Mouse (Mus musculus) spleen, postnatal 4 days (tissue): ENCODE measurements around the gene Fam78b.
A peak's percentile ranks its signal among the peaks of the same experiment; 100 is the strongest.

ENCODE experiments used
- DNase-seq, 2 experiments: peaks; one replicate each; pipeline ENCODE4 v3.0.0; 2022; ENCODE audit warnings: low spot score in 2 of 2

Gene Fam78b

DNA sequence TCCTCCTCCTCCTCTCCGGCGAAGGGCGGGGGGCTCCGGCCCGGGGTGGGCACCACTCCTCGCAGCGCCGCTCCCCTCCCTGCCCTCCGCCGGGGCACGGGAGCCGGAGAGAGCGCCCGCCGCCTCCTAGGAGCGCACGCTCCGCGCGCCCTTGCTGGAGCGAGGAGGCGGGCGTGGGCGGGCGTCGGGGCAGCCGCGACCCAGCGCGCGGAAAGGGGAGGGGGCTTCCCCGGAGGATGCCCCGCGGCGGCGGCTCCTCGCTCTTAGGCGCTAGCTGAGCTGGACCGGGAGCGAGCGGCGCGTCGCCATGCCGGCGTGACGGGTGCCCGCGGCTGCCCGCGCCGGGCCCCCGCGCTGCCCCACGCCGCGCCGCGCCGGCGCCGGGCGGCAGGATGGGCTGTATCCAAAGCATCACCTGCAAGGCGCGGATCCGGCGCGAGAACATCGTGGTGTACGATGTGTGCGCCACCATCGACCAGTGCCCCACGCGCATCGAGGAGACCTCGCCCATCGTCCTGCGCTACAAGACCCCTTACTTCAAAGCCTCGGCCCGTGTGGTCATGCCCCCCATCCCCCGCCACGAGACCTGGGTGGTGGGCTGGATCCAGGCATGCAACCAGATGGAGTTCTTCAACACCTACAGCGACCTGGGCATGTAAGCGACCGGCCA lies at the start of gene Fam78b:
Gene Fam78b (plus strand): TSS at position 244 of the 670 bp plus-strand sequence.
- peak; percentile 15 to 64 for DNase-seq

- DNase-seq = peak in 1 of 2 experiments; percentile 52
These were observed 36.7 kb upstream of the Fam78b start for GRCm38 (mm10) chr1:166964508-166964907.

DNA sequence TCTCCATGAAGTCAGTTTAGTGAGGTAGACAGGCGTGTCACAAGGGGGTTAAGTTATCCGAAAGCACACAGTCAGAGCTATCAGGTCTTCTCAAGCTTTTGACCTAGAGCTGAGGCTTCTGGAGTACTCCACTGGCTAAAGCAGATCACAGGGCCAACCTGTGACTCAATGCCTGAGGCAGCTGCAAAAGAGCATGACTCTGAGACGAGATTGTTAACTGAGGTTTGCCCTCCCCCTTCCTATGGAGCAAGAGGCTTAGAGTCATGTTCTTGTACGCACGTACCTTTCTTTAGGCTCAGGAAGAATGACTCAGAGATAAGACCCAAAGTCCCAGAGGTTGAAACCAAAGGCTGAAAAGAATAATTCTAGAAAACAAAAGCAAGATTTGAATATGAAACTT lies 32.9 kb upstream of the Fam78b start:
- no peak for DNase-seq

GRCm38 (mm10) chr1:166973731-166974130 lies 27.5 kb upstream of the Fam78b start:
- no peak for DNase-seq

- DNase-seq = peak in 1 of 2 experiments; percentile 35
These were observed 22.6 kb upstream of the Fam78b start for GRCm38 (mm10) chr1:166978611-166979010.

- no peak for DNase-seq
These were observed 7.0 kb upstream of the Fam78b start for GRCm38 (mm10) chr1:166994266-166994665.

- no peak for DNase-seq
These were observed 5.0 kb upstream of the Fam78b start for GRCm38 (mm10) chr1:166996250-166996649.

DNA sequence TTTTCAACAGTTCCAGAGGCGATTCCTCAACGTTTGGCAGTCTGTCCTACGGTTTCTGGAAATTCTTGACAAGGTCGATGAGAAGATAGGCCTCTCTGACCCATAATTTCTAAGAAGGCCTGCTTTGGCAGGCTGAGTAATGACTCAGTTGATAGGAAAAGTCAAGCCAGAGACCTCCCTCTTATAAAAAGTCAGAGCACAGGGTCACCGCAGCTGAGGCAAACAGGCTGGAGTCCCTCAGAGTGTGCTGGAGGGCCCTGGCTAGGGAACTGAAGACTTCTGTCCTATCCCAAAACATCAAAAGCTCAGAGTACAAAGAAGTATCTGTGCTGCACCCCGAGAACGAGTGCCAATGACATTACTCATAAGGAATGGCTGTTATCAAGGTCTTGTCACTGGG lies 4.4 kb upstream of the Fam78b start:
- no peak for DNase-seq

GRCm38 (mm10) chr1:167000529-167001173 lies 566 bp upstream of the Fam78b start:
- DNase-seq = peak; percentile 66 to 83

- no peak for DNase-seq
These were observed 748 bp downstream of the Fam78b start for GRCm38 (mm10) chr1:167001844-167002485.

- no peak for DNase-seq
These were observed 1.3 kb downstream of the Fam78b start for GRCm38 (mm10) chr1:167002486-167002850.

- no peak for DNase-seq
These were observed 3.4 kb downstream of the Fam78b start for GRCm38 (mm10) chr1:167004621-167005020.

DNA sequence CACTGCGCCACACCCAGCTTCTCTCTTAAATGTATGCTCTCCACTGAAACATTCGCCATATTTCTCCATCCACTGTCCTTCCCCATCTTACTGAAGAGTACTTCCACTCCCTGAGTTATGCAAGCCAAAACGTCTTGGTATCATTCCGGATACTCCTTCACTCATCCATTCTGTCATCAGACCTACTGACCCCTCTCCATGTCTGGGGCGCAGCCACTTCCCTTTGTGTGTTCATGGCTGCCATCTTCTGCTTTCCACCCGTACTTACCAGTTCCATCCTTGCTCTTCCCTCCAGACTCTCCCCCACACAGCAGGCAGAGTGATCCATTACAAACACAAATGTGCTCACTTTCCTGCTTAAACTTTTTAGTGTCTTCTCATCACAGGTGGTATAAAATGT lies 6.1 kb downstream of the Fam78b start:
- DNase-seq = no peak

GRCm38 (mm10) chr1:167010190-167010589 lies 9.0 kb downstream of the Fam78b start:
- no peak for DNase-seq

DNA sequence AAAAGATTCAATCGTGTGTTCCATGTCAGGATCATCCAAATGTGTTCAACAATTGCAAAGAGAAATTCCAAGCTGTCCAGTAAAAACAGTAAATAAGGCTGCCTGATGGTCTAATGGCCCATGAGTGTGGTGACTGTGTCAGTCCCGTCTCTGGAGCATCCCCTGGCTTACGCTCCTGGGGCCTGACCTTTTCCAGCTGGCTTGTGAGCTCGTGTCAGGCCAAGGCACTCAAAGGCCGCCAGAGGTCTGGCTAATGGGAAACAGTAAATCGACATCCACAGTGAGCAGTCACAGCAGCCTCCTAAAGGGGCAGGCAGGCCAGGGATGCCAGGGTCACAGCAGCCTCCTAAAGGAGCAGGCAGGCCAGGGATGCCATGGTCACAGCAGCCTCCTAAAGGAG lies 10.1 kb downstream of the Fam78b start:
- DNase-seq = no peak

- DNase-seq = no peak
These were observed 11.4 kb downstream of the Fam78b start for GRCm38 (mm10) chr1:167012616-167013015.

GRCm38 (mm10) chr1:167013234-167013864 lies 12.1 kb downstream of the Fam78b start:
- no peak for DNase-seq

DNA sequence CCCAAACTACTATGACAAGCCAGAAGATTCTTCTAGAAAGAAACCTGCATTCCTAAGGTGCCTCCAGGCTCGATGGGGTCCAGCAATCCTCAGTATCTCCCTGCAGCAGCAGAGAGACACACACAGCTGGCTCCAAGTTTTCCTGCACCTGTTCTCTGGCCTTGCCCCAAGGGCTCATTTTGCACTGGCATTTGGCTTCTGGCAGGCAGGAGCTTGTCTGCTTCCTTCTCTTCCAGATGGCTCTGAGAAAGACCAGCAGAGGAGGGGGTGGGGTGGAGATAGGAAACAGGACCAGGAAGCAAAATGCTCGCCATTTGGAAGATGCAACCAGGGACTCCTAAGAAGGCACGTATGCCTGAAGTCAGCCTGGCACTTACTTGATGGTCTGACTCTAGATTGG lies 15.1 kb downstream of the Fam78b start:
- no peak for DNase-seq

GRCm38 (mm10) chr1:167022001-167022424 lies 20.8 kb downstream of the Fam78b start:
- no peak for DNase-seq

DNA sequence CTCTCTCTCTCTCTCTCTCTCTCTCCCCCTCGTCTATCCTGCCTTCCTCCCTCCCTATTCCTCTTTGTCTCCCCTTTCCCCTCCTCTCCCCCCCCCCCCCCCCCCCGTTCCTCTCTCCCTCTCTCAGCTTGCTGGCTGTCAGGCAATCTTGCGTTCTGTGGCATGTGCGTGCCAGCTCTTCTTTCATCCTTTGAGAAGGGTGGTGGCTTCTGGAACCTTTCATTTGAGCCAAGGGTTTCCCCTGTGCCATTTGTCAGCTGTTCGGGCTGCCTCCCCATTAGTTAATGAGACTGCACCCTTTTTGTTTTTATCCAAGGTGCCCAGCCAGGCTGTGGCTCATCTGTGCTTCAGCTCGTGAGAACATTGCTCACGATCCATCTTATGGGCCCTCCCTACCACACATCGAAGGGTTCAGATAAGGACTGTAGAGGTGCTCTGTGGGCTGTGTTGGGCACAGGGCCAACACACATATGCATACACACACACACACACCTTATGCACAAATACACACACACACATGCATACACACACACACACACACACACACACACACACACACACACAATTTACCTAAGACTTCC lies 21.4 kb downstream of the Fam78b start:
- DNase-seq = no peak

- DNase-seq = no peak
These were observed 22.6 kb downstream of the Fam78b start for GRCm38 (mm10) chr1:167023794-167024193.

DNA sequence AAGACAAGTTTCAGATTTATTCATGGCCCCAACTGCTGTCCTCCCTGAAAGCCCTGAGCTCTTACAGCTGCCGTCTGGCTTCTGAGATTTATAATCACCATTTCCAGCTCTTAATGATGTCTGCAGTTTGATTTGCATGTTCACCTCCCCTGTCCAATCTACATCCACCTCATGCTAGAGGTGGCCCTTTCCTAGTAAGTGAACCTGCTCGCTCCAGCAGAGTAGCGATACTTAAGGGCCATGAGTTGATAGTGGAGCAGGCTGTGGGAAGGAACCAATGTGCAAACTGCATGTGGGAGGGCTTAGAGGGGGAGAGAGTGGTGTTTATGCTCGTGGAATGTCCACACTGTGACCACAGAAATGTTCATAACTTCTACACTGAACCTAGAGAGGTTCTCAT lies 23.7 kb downstream of the Fam78b start:
- DNase-seq = no peak
